Mouse (Mus musculus) heart, embryonic 13.5 days (tissue): ENCODE data around the gene Aif1. TPM values are rescaled to one million over a fixed set of nuclear protein-coding genes. Genes with fewer than 3 reads are reported as not detected.
A peak's percentile ranks its signal among the peaks of the same experiment; 100 is the strongest.

Source experiments
- ATAC-seq: fragments of 200-750 bp; cut with Nextera tagmentation; 2 replicates; pipeline ENCODE4 v1.8.0; 2017; ENCODE audit warnings: moderate TSS enrichment; ENCODE audit not compliant: insufficient number of reproducible peaks, low FRiP score, low TSS enrichment; ENCODE audit errors: extremely low read depth
- H3K27ac ChIP-seq: fragments of 300-500 bp; sonication (generic); replicated peaks from 2 replicates; pipeline ENCODE4 v1.5.1; 2015; ENCODE audit warnings: moderate library complexity, mild to moderate bottlenecking, inconsistent platforms
- H3K27me3 ChIP-seq: fragments of 300-500 bp; sonication (generic); replicated peaks from 2 replicates; pipeline ENCODE4 v1.6.1; 2015; ENCODE audit warnings: mild to moderate bottlenecking, inconsistent platforms
- H3K36me3 ChIP-seq: fragments of 300-500 bp; sonication (generic); 2 replicates; pipeline ENCODE4 v1.6.1; 2015; ENCODE audit warnings: mild to moderate bottlenecking, inconsistent platforms
- H3K4me1 ChIP-seq: fragments of 300-500 bp; sonication (generic); 2 replicates; pipeline ENCODE4 v1.6.1; 2015; ENCODE audit warnings: inconsistent platforms
- H3K4me2 ChIP-seq: fragments of 300-500 bp; sonication (generic); 2 replicates; pipeline ENCODE4 v1.6.1; 2015; ENCODE audit warnings: inconsistent platforms, mild to moderate bottlenecking, moderate library complexity
- H3K4me3 ChIP-seq: fragments of 300-500 bp; sonication (generic); 2 replicates; pipeline ENCODE4 v1.5.1; 2015; ENCODE audit warnings: moderate library complexity, mild to moderate bottlenecking, inconsistent platforms
- H3K9ac ChIP-seq: fragments of 300-500 bp; sonication (generic); 2 replicates; pipeline ENCODE4 v1.6.1; 2015; ENCODE audit warnings: inconsistent platforms, mild to moderate bottlenecking, moderate library complexity
- H3K9me3 ChIP-seq: fragments of 300-500 bp; sonication (generic); 2 replicates; pipeline ENCODE4 v1.6.1; 2016; ENCODE audit warnings: inconsistent platforms
- WGBS: fragments of 180-500 bp; shearing (Covaris S2); methylation state at CpG from one replicate; pipeline ENCODE4 v1.1.7; 2015; ENCODE audit warnings: mixed read lengths; 5-methylcytosine and 5-hydroxymethylcytosine counted together
- polyA plus RNA-seq: library from polyadenylated mRNA; unstranded; fragments of >200 nt; fragmentation: Nextera tagmentation; extraction: Ambion mirVana; gene quantifications from 2 replicates; pipeline ENCODE4 v1.2.1, GENCODE M21; 2015

Aif1 gene
- polyA plus RNA-seq, 1 experiment from 2014 or later, result 7.8 TPM

DNA sequence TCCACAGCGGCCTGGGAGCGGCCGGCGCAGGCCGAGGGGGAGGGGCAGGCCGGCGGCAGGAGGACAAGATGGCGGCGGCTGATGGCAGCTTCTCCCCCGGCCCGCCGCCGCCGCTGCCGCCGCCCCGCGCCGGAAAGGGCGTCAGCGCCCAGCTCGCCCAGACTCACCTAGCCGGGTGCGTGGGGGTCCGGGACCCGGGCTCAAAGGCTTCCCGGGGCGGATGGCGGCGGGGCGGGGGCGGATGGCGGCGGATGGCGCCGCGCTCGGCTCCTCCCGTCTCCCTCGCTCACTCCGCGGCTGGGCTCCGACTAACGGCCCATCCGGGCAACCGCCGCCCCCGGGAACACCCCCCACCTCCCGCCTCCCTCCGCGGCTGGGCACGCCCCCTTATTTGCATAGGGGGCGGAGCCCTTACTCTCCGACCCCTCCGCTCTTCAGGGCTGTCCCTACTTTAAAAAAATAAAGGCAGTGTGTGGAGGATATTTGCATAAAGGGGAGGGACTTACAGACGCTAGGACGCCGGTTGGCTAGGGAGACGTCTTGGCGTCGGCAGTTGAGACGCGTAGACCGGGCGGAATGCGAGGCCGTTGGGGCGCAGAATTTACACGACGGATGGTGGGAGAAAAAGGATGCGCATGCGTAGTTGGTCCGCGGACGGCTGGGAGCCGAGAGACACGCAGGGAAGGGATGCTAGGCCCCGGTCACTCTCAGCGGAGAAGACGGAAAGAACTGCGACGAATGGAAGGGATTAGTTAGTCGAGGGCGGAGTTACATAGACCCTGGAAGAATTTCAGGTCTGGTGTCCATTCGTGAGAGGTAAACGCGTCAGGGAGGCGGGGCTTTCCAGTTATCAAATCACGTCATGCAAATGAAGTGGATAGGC lies 11.1 kb downstream of the Aif1 start, which contains the start of gene Prrc2a:
Gene Prrc2a (minus strand): TSS at position 330 of the 883 bp plus-strand sequence.
- Histone ChIP-seq H3K36me3 (peaks cover 29% of the 10 kb centered on the region), H3K4me3 (peak within 1 kb of the TSS; percentile 100), H3K4me2 (peak within 1 kb of the TSS; percentile 99), H3K27me3 (no peaks in the 10 kb centered on the region), H3K4me1 (peaks cover 39% of the 10 kb centered on the region), H3K27ac (peak within 1 kb of the TSS; percentile 99), H3K9ac (peak within 1 kb of the TSS; percentile 100), H3K9me3 (no peaks in the 10 kb centered on the region)
- under 1% methylated on average over 44 of the region's 89 CpGs for WGBS
- ATAC-seq, result peak; percentile 96

- peaks cover 36% of the 10 kb centered on the region for H3K36me3 ChIP-seq
- peak overlapping the region; percentile 100 for H3K4me3 ChIP-seq
- WGBS, result under 1% methylated on average over 28 of the region's 28 CpGs
- peak overlapping the region; percentile 100 for H3K9ac ChIP-seq
- H3K27me3 ChIP-seq, result no peaks in the 10 kb centered on the region
- peak overlapping the region; percentile 99 for H3K4me2 ChIP-seq
- ATAC-seq, result no peak; the same call in 1 of the 2 replicates
- no peaks in the 10 kb centered on the region for H3K9me3 ChIP-seq
- H3K27ac ChIP-seq, result peak overlapping the region; percentile 99
- peaks cover 39% of the 10 kb centered on the region for H3K4me1 ChIP-seq
Observed at GRCm38 (mm10) chr17:35164218-35164567, 11.7 kb downstream of the Aif1 start.

GRCm38 (mm10) chr17:35163326-35164081 lies 12.4 kb downstream of the Aif1 start:
- Histone ChIP-seq H3K27me3 (no peaks in the 10 kb centered on the region), H3K4me3 (peak overlapping the region; percentile 100), H3K4me2 (peak overlapping the region; percentile 99), H3K9me3 (no peaks in the 10 kb centered on the region), H3K4me1 (peaks cover 39% of the 10 kb centered on the region), H3K36me3 (peaks cover 42% of the 10 kb centered on the region), H3K27ac (peak overlapping the region; percentile 99), H3K9ac (peak overlapping the region; percentile 100)
- ATAC-seq, result no peak
- 12% methylated on average over 8 of the region's 8 CpGs for WGBS

- ATAC-seq, result no peak
- peak overlapping the region; percentile 99 for H3K4me2 ChIP-seq
- 33% methylated on average over 12 of the region's 12 CpGs for WGBS
- H3K27me3 ChIP-seq, result no peaks in the 10 kb centered on the region
- peak overlapping the region; percentile 26; the same call in 1 of the 2 replicates for H3K27ac ChIP-seq
- H3K4me3 ChIP-seq, result peak overlapping the region; percentile 100
- H3K9ac ChIP-seq, result peak overlapping the region; percentile 100
- peaks cover 50% of the 10 kb centered on the region for H3K36me3 ChIP-seq
- peaks cover 39% of the 10 kb centered on the region for H3K4me1 ChIP-seq
- H3K9me3 ChIP-seq, result no peaks in the 10 kb centered on the region
Observed at GRCm38 (mm10) chr17:35162730-35163129, 13.1 kb downstream of the Aif1 start.

DNA sequence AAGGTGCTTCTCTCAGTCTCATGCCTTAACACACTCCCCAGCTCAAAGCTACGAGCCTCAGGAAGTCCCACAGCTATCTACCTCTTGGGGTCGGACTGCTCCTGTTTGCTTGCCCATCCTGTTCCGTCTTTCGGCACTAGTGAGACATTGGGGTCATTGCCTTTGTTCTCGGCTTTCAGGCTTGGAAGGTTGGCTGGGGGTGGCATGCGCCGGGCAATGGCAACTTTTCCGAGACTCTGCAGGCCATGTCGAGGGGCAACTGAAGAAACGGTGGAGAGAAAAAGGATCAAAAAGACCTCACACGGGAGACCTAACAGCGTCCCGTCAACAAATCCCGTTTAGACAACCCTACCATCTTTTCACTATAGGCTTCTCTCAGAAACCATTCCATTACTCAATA lies 13.7 kb downstream of the Aif1 start:
- Histone ChIP-seq H3K4me3 (peak overlapping the region; percentile 100), H3K27ac (peak overlapping the region; percentile 26; the same call in 1 of the 2 replicates)
- 73% methylated on average over 14 of the region's 14 CpGs for WGBS

DNA sequence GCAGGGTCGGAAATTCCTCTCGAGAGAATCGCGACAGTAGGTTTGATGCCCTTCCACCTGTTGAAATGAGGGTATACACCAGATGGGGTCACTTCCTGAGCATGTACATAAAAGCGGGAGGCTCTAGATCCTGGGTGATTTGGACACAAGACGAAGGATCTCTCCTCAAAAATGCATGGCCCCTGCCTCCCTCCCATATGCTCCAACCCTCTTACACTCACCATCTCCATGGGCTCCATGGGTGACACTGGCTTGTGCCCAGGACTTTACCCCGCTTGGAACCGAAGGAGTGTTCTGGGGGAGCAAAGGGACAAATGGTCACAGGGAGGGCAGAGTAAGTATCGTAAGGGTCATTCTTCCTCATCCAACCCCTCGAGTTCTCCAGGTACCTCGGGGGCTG lies 14.4 kb downstream of the Aif1 start:
- H3K4me3 ChIP-seq, result peak overlapping the region; percentile 100; the same call in 1 of the 2 replicates
- H3K36me3 ChIP-seq, result peaks cover 63% of the 10 kb centered on the region
- H3K27ac ChIP-seq, result no peak overlapping the region
- H3K4me2 ChIP-seq, result peak overlapping the region; percentile 99; the same call in 1 of the 2 replicates
- H3K9ac ChIP-seq, result peak overlapping the region; percentile 100
- no peak for ATAC-seq
- peaks cover 38% of the 10 kb centered on the region for H3K4me1 ChIP-seq
- WGBS, result 73% methylated on average over 11 of the region's 11 CpGs
- H3K9me3 ChIP-seq, result no peaks in the 10 kb centered on the region
- no peaks in the 10 kb centered on the region for H3K27me3 ChIP-seq

More for the DNA sequence above, 13.7 kb downstream of the Aif1 start:
- Histone ChIP-seq H3K9me3 (no peaks in the 10 kb centered on the region), H3K4me1 (peaks cover 39% of the 10 kb centered on the region), H3K9ac (peak overlapping the region; percentile 100), H3K27me3 (no peaks in the 10 kb centered on the region), H3K36me3 (peaks cover 56% of the 10 kb centered on the region), H3K4me2 (peak overlapping the region; percentile 99)
- no peak for ATAC-seq

DNA sequence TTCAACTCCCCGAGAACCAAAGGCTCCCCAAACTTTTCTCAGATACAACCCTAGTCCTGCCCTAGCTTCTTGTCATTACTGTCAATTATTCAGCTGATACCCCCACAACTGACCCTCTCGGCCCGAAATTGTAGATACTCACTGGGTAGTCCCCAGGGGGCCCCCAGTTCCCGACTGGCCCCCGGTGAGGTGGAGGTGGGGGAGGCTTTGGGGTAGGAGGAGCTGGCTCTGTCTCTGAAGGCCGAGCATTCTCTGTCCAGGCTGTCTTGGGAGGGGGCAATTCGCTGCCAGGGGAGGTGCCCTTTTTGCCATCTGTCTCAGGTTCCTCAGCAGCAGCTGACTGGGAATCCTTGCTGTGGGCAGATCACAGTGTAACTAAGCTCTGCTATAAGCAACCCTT lies 16.2 kb downstream of the Aif1 start:
- H3K27me3 ChIP-seq, result no peaks in the 10 kb centered on the region
- H3K27ac ChIP-seq, result no peak overlapping the region
- peaks cover 29% of the 10 kb centered on the region for H3K4me1 ChIP-seq
- ATAC-seq, result no peak
- H3K9me3 ChIP-seq, result no peaks in the 10 kb centered on the region
- H3K9ac ChIP-seq, result no peak overlapping the region
- H3K36me3 ChIP-seq, result peaks cover 81% of the 10 kb centered on the region
- WGBS, result 82% methylated on average over 7 of the region's 7 CpGs
- no peak overlapping the region for H3K4me2 ChIP-seq
- no peak overlapping the region for H3K4me3 ChIP-seq

GRCm38 (mm10) chr17:35158850-35159593 lies 16.8 kb downstream of the Aif1 start:
- Histone ChIP-seq H3K27ac (no peak overlapping the region), H3K9ac (no peak overlapping the region), H3K36me3 (peaks cover 87% of the 10 kb centered on the region), H3K27me3 (no peaks in the 10 kb centered on the region), H3K9me3 (no peaks in the 10 kb centered on the region), H3K4me3 (no peak overlapping the region), H3K4me2 (no peak overlapping the region), H3K4me1 (peaks cover 29% of the 10 kb centered on the region)
- ATAC-seq, result no peak
- WGBS, result 92% methylated on average over 16 of the region's 16 CpGs

DNA sequence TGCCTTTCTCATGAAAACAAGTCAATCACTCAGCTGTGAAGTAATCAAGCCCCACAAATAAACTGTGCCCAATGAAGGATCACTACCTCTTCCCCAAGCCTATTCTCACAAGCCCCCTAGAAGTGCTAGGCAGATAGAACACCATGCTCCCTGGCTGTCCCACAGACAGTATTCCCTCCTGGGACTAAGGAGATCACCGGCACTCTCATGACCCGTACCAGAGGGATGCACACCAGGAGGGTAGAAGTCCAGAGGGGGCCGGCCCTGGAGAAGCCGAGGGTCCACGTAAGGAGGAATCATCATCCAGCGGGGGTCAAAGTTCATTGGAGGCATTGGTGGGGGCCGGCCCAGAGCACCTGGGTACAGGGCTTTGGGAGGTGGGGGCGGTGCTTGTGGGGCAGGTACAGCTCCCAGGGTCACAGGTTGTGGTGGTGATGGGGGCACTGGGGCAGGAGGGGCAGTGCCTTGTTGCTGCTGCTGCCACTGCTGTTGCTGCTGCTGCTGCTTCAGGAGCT lies 18.1 kb downstream of the Aif1 start:
- Histone ChIP-seq H3K4me1 (peaks cover 21% of the 10 kb centered on the region), H3K36me3 (peaks cover 100% of the 10 kb centered on the region), H3K9ac (0 out of 2 replicates have a peak overlapping the region, but pooled peaks have one; percentile 14), H3K4me3 (no peak overlapping the region), H3K4me2 (no peak overlapping the region), H3K9me3 (no peaks in the 10 kb centered on the region), H3K27me3 (no peaks in the 10 kb centered on the region), H3K27ac (no peak overlapping the region)
- 91% methylated on average over 8 of the region's 8 CpGs for WGBS
- ATAC-seq, result no peak

DNA sequence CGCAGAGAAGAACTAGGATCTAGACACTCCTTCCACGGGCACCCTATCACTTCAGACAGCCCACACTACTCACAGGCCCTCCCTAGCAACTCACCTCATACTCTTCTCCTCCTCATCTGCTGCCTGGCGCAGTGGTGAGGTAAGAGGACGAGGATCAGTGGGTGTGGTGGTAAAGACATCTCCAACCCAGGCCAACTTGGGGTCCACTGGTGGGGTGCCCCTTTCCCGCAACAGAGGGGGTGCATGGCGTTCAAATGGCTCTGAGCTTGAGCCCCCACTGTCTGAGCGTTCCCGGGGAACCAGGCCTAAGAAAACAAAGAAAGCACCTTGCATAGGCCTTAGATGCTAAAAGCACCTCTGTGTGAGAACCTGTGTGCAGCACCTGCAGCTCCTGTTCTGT lies 18.6 kb downstream of the Aif1 start:
- no peaks in the 10 kb centered on the region for H3K9me3 ChIP-seq
- no peak overlapping the region for H3K4me2 ChIP-seq
- no peaks in the 10 kb centered on the region for H3K27me3 ChIP-seq
- no peak overlapping the region for H3K4me3 ChIP-seq
- H3K27ac ChIP-seq, result no peak overlapping the region
- no peak for ATAC-seq
- H3K36me3 ChIP-seq, result peaks cover 100% of the 10 kb centered on the region
- no peak overlapping the region for H3K9ac ChIP-seq
- WGBS, result 81% methylated on average over 8 of the region's 8 CpGs
- peaks cover 16% of the 10 kb centered on the region for H3K4me1 ChIP-seq
